Mouse (Mus musculus) lung, postnatal 4 days (tissue): Measurements from ENCODE around the gene Smtnl2.
A peak's percentile ranks its signal among the peaks of the same experiment; 100 is the strongest.
"Not testable (repeated sequence)": the region's sequence is repeated elsewhere in the genome, so short reads cannot be mapped to it uniquely, and the experiment has no call there.

Experiments used
- DNase-seq, 2 experiments: peaks; one replicate each; pipeline ENCODE4 v3.0.0; 2021

Smtnl2 gene

GRCm38 (mm10) chr11:72354971-72355728 lies 56.4 kb downstream of the Smtnl2 start:
- DNase-seq, result peak; percentile 69 to 81

- DNase-seq, result no peak
These were observed 58.3 kb downstream of the Smtnl2 start for GRCm38 (mm10) chr11:72353186-72353585.

- no peak for DNase-seq
These were observed 59.2 kb downstream of the Smtnl2 start for GRCm38 (mm10) chr11:72352272-72352671.

GRCm38 (mm10) chr11:72349652-72350051 lies 61.9 kb downstream of the Smtnl2 start:
- DNase-seq, result no peak

- no peak for DNase-seq
These were observed 62.5 kb downstream of the Smtnl2 start for GRCm38 (mm10) chr11:72349016-72349415.

GRCm38 (mm10) chr11:72348563-72348962 lies 63.0 kb downstream of the Smtnl2 start:
- peak in 1 of 2 experiments; percentile 56 for DNase-seq

GRCm38 (mm10) chr11:72344486-72344885 lies 67.0 kb downstream of the Smtnl2 start:
- DNase-seq, result no peak

GRCm38 (mm10) chr11:72343904-72344303 lies 67.6 kb downstream of the Smtnl2 start:
- peak; percentile 43 to 72 for DNase-seq

- not testable (repeated sequence) for DNase-seq
These were observed 68.3 kb downstream of the Smtnl2 start for GRCm38 (mm10) chr11:72343238-72343625.

- DNase-seq, result peak; percentile 61 to 73
These were observed 68.8 kb downstream of the Smtnl2 start for GRCm38 (mm10) chr11:72342549-72343237.

GRCm38 (mm10) chr11:72339716-72340115 lies 71.8 kb downstream of the Smtnl2 start:
- DNase-seq, result no peak
